In genomic region chr1:88342615-88343014, GRCm38 (mm10) we compare ENCODE assay signal across 29 mouse cellular contexts.
A peak's percentile ranks its signal among the peaks of the same experiment; 100 is the strongest.
DNase-seq lines count a peak whose midpoint lies in the region; ATAC-seq and TF ChIP-seq lines count a peak whose summit lies in the region.
"Had no signal": no experiment of that assay in that cellular context is flagged by ENCODE, and none has a peak within 500 bp of the region (broad histone marks: within the 10 kb centered on the region; RNA-seq: fewer than 3 reads in every experiment).

No protein-coding gene starts in this region.

- no peaks in the 10 kb centered on the region for H3K79me2 ChIP-seq in heart, adult 2 months (replicated peaks; ENCODE audit: control insufficient read depth, insufficient read depth, low read length)

- H3K4me1 ChIP-seq in heart, adult 2 months (ENCODE audit: control insufficient read depth, insufficient read depth, low read length): no peaks in the 10 kb centered on the region
- no peaks in the 10 kb centered on the region for H3K4me1 ChIP-seq in lung, postnatal 0 days (ENCODE audit: insufficient read depth, low read depth, low read length)
- no peaks in the 10 kb centered on the region for H3K4me1 ChIP-seq in hindbrain, embryonic 16.5 days (ENCODE audit: control insufficient read depth, insufficient read depth, low read depth, low read length)
- no peaks in the 10 kb centered on the region for H3K4me1 ChIP-seq in forebrain, embryonic 15.5 days
- H3K4me1 ChIP-seq: embryonic facial prominence, embryonic 10.5 days; embryonic facial prominence, embryonic 13.5 days; heart, embryonic 12.5 days; heart, embryonic 15.5 days; hindbrain, embryonic 12.5 days; hindbrain, embryonic 15.5 days had no signal

- H3K36me3 ChIP-seq in heart, adult 2 months (ENCODE audit: control insufficient read depth, insufficient read depth, low read length): no peaks in the 10 kb centered on the region
- H3K36me3 ChIP-seq in lung, postnatal 0 days (ENCODE audit: insufficient read depth, low read length): no peaks in the 10 kb centered on the region
- no peaks in the 10 kb centered on the region for H3K36me3 ChIP-seq in hindbrain, embryonic 16.5 days (ENCODE audit: control insufficient read depth, insufficient read depth, low read length)
- H3K36me3 ChIP-seq in forebrain, embryonic 15.5 days: no peaks in the 10 kb centered on the region
- H3K36me3 ChIP-seq: embryonic facial prominence, embryonic 10.5 days; embryonic facial prominence, embryonic 13.5 days; forebrain, embryonic 12.5 days; G1E; heart, embryonic 12.5 days; heart, embryonic 15.5 days; hindbrain, embryonic 12.5 days; hindbrain, embryonic 15.5 days had no signal

- no peak for TF ChIP-seq POLR2A in heart, adult 2 months (IDR thresholded peaks at IDR 0.05; ENCODE audit: insufficient read depth, low read depth, low read length)

- H3K9ac ChIP-seq in heart, adult 2 months (ENCODE audit: low read depth, low read length): no peak overlapping the region
- H3K9ac ChIP-seq in lung, postnatal 0 days (replicated peaks; ENCODE audit: low read depth): no peak overlapping the region
- no peak overlapping the region for H3K9ac ChIP-seq in hindbrain, embryonic 16.5 days (ENCODE audit: low read depth, low read length)
- H3K9ac ChIP-seq in forebrain, embryonic 15.5 days (replicated peaks): no peak overlapping the region
- H3K9ac ChIP-seq: embryonic facial prominence, embryonic 13.5 days; forebrain, embryonic 12.5 days; heart, embryonic 12.5 days; heart, embryonic 15.5 days; hindbrain, embryonic 12.5 days; hindbrain, embryonic 15.5 days had no signal

- no peaks in the 10 kb centered on the region for H3K27me3 ChIP-seq in heart, adult 2 months (ENCODE audit: control insufficient read depth, insufficient read depth, low read length)
- H3K27me3 ChIP-seq in lung, postnatal 0 days (replicated peaks; ENCODE audit: insufficient read depth, low read length): no peaks in the 10 kb centered on the region
- no peaks in the 10 kb centered on the region for H3K27me3 ChIP-seq in hindbrain, embryonic 16.5 days (replicated peaks; ENCODE audit: control insufficient read depth, insufficient read depth, low read length)
- no peaks in the 10 kb centered on the region for H3K27me3 ChIP-seq in forebrain, embryonic 15.5 days
- H3K27me3 ChIP-seq: embryonic facial prominence, embryonic 13.5 days; forebrain, embryonic 12.5 days; heart, embryonic 12.5 days; hindbrain, embryonic 12.5 days; hindbrain, embryonic 15.5 days had no signal

- TF ChIP-seq EP300 in heart, adult 2 months (IDR thresholded peaks at IDR 0.05; ENCODE audit: insufficient read depth, low read depth, low read length): no peak
- TF ChIP-seq EP300 in lung, postnatal 0 days (IDR thresholded peaks at IDR 0.05): no peak

- H3K9me3 ChIP-seq in lung, postnatal 0 days (ENCODE audit: low read length): no peaks in the 10 kb centered on the region
- H3K9me3 ChIP-seq in hindbrain, embryonic 16.5 days (ENCODE audit: control insufficient read depth, low read length): no peaks in the 10 kb centered on the region
- no peaks in the 10 kb centered on the region for H3K9me3 ChIP-seq in forebrain, embryonic 15.5 days
- H3K9me3 ChIP-seq: embryonic facial prominence, embryonic 10.5 days; embryonic facial prominence, embryonic 13.5 days; forebrain, embryonic 12.5 days; G1E; heart, embryonic 12.5 days; heart, embryonic 15.5 days; hindbrain, embryonic 12.5 days; hindbrain, embryonic 15.5 days had no signal

- no peak overlapping the region for H3K27ac ChIP-seq in heart, adult 2 months
- no peak overlapping the region for H3K27ac ChIP-seq in lung, postnatal 0 days (ENCODE audit: low read length)
- no peak overlapping the region for H3K27ac ChIP-seq in hindbrain, embryonic 16.5 days (ENCODE audit: low read depth, low read length)
- H3K27ac ChIP-seq in forebrain, embryonic 15.5 days (replicated peaks): no peak overlapping the region
- H3K27ac ChIP-seq: embryonic facial prominence, embryonic 10.5 days; embryonic facial prominence, embryonic 13.5 days; forebrain, embryonic 12.5 days; heart, embryonic 15.5 days; hindbrain, embryonic 12.5 days; hindbrain, embryonic 15.5 days had no signal

- H3K4me3 ChIP-seq in heart, adult 2 months: no peak overlapping the region
- no peak overlapping the region for H3K4me3 ChIP-seq in lung, postnatal 0 days (ENCODE audit: low read depth, low read length)
- H3K4me3 ChIP-seq in hindbrain, embryonic 16.5 days (ENCODE audit: low read length): no peak overlapping the region
- H3K4me3 ChIP-seq in forebrain, embryonic 15.5 days: no peak overlapping the region
- H3K4me3 ChIP-seq: embryonic facial prominence, embryonic 10.5 days; embryonic facial prominence, embryonic 13.5 days; erythroblast, embryonic 14.5 days; forebrain, embryonic 12.5 days; heart, embryonic 12.5 days; heart, embryonic 15.5 days; hindbrain, embryonic 12.5 days; hindbrain, embryonic 15.5 days had no signal

- no peak overlapping the region for H3K4me2 ChIP-seq in lung, postnatal 0 days (replicated peaks; ENCODE audit: low read depth, low read length)
- H3K4me2 ChIP-seq in hindbrain, embryonic 16.5 days (ENCODE audit: low read length): no peak overlapping the region
- no peak overlapping the region for H3K4me2 ChIP-seq in forebrain, embryonic 15.5 days (replicated peaks)
- H3K4me2 ChIP-seq: embryonic facial prominence, embryonic 13.5 days; forebrain, embryonic 12.5 days; heart, embryonic 12.5 days; heart, embryonic 15.5 days; hindbrain, embryonic 12.5 days; hindbrain, embryonic 15.5 days had no signal

- no peak for TF ChIP-seq CTCF in heart, adult 2 months (IDR thresholded peaks at IDR 0.05)
- TF ChIP-seq CTCF in lung, postnatal 0 days (IDR thresholded peaks at IDR 0.05): no peak

- intact Hi-C loops in heart, postnatal 10 days (cut with DNase I): no loop called here
- intact Hi-C loops in heart, adult 2 months (cut with DNase I): no loop called here

- peak; percentile 64; the same call in 1 of the 2 replicates for ATAC-seq in lung, postnatal 0 days
- ATAC-seq in hindbrain, embryonic 16.5 days: no peak
- no peak for ATAC-seq in forebrain, embryonic 15.5 days (replicated peaks)
- ATAC-seq: forebrain, embryonic 16.5 days had no signal

- peak; percentile 7 to 13 for DNase-seq in heart, postnatal 10 days
- DNase-seq in heart, adult 2 months: no peak
- DNase-seq in lung, postnatal 0 days (ENCODE audit: low spot score): peak; percentile 75
- no peak for DNase-seq in lung, postnatal 4 days
- peak; percentile 54 for DNase-seq in lung, postnatal 10 days
- peak; percentile 16 for DNase-seq in lung, postnatal 36 days
- DNase-seq: adrenal gland, adult 2 months; adrenal gland, postnatal 14 days; B cell, adult 2 months; cerebellum, adult 11-12 months; cerebellum, adult 8-10 months; cerebellum, postnatal 10 days; cerebellum, postnatal 36 days; embryo, embryonic 11 days; gastrocnemius, postnatal 10 days; gastrocnemius, postnatal 36 days; heart, postnatal 14 days had no signal

- 72% methylated on average over 3 of the region's 3 CpGs for WGBS in heart, adult 2 months
- 58% methylated on average over 3 of the region's 3 CpGs for WGBS in lung, postnatal 0 days
- 88% methylated on average over 3 of the region's 3 CpGs for WGBS in hindbrain, embryonic 16.5 days
- WGBS in forebrain, embryonic 15.5 days: 89% methylated on average over 3 of the region's 3 CpGs

Comparison
In these comparisons a context has a peak if more than half of its experiments do, and no peak if none do; other contexts are left out.
1. DNase-seq: peak in heart, postnatal 10 days (2 of 2), lung, postnatal 0 days (single experiment), lung, postnatal 10 days (single experiment) and lung, postnatal 36 days (single experiment); none in heart, adult 2 months (0 of 2) and lung, postnatal 4 days (0 of 2).